Mouse (Mus musculus): Measurements from ENCODE around the gene Rimkla.

DNA sequence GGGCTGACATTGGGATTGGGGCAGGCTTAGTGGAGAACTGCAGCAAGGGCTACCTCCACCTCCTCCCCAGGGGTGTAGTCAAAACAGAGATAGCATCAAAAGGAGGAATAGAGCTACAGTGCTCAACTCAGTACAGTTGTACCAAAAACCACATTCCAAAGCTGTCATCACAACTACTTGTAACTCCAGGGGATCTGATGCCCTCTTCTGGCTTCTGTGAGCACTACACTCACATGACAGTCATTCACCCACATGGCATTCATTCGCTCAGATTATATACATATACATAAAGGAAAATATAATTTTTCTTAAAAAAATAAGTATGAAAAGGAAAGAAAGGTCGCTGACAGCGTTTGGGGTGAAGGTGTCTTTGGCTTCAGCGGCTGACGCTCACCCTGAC, 32.1 kb downstream of the Rimkla start:
- no peak for TF ChIP-seq GATA1 (IDR thresholded peaks at IDR 0.05; ENCODE audit: low read length)
- TF ChIP-seq TAL1 (IDR thresholded peaks at IDR 0.05; ENCODE audit: low read length): no peak

Measured in erythroblast, embryonic 14.5 days (primary cell).